Mouse (Mus musculus): ENCODE results near the gene Terb2. TPM values are rescaled to one million over a fixed set of nuclear protein-coding genes. Genes with fewer than 3 reads are reported as not detected.

Terb2 gene
- total RNA-seq (2012; rRNA removed), result not detected in 2 replicates
- not detected for polyA plus RNA-seq (2012; ENCODE audit: insufficient read depth in 1 of 2, insufficient read length in 2 of 2, low read depth in 1 of 2, low replicate concordance in 2 of 2, missing spikeins in 1 of 2)

GRCm38 (mm10) chr2:122186106-122186505 is at the start of gene Terb2, which contains the start of gene Patl2:
Gene Terb2 (plus strand): TSS chr2:122186272.
Gene Patl2 (minus strand): TSS chr2:122186189.
- peaks cover 0 to 2% of the 10 kb centered on the region in 2 experiments; a peak in 2 of 4 replicates for H3K27me3 ChIP-seq (ENCODE audit: control insufficient read depth in 1 of 2, insufficient read depth in 2 of 2, low read length in 2 of 2)
- no peaks in the 10 kb centered on the region for H3K9me3 ChIP-seq (replicated peaks; ENCODE audit: insufficient read depth, low read length)
- no peaks in the 10 kb centered on the region for H3K79me2 ChIP-seq (ENCODE audit: control insufficient read depth, insufficient read depth, low read length, poor library complexity)
- TF ChIP-seq HCFC1 (IDR thresholded peaks at IDR 0.05; ENCODE audit: low read depth, low read length) (no peak), ZC3H11A (IDR thresholded peaks at IDR 0.05; ENCODE audit: low read depth, low read length) (no peak), SMC3 (IDR thresholded peaks at IDR 0.05; ENCODE audit: low read depth, low read length) (no peak), USF1 (IDR thresholded peaks at IDR 0.05; ENCODE audit: low read depth, low read length) (no peak), E2F4 (IDR thresholded peaks at IDR 0.05; ENCODE audit: borderline replicate concordance, low read depth, low read length) (no peak), USF2 (IDR thresholded peaks at IDR 0.05; ENCODE audit: borderline replicate concordance in 1 of 2, insufficient read depth in 1 of 2, low read depth in 1 of 2, low read length in 2 of 2) (no peak), ELF1 (IDR thresholded peaks at IDR 0.05; ENCODE audit: low read depth, low read length) (no peak), EP300 (IDR thresholded peaks at IDR 0.05; ENCODE audit: low read depth in 1 of 2, low read length in 2 of 2) (no peak), TCF12 (IDR thresholded peaks at IDR 0.05; ENCODE audit: low read depth, low read length) (no peak), GATA1 (IDR thresholded peaks at IDR 0.05; ENCODE audit: low read depth, low read length) (no peak), POLR2AphosphoS2 (IDR thresholded peaks at IDR 0.05; ENCODE audit: low read length) (no peak), CTCF (IDR thresholded peaks at IDR 0.05 in 2 of 3, conservative IDR thresholded peaks at IDR 0.05 in 1 of 3; ENCODE audit: control insufficient read depth in 1 of 3, insufficient read depth in 1 of 3, low read depth in 2 of 3, low read length in 3 of 3, poor library complexity in 1 of 3, severe bottlenecking in 1 of 3) (no peak), MAX (IDR thresholded peaks at IDR 0.05; ENCODE audit: low read length) (no peak), ZKSCAN1 (IDR thresholded peaks at IDR 0.05; ENCODE audit: low read depth, low read length) (no peak)
- H3K4me1 ChIP-seq (ENCODE audit: control insufficient read depth in 1 of 2, insufficient read depth in 2 of 2, low read length in 2 of 2), result peaks cover 5% of the 10 kb centered on the region in 2 experiments; a peak in 3 of 4 replicates
- no peak within 1 kb of the TSS for H3K4me3 ChIP-seq (ENCODE audit: control insufficient read depth in 1 of 2, insufficient read depth in 1 of 2, low read depth in 2 of 2, low read length in 2 of 2)
- DNase-seq (ENCODE audit: low read depth, low spot score), result no peak
- peaks cover 0 to 3% of the 10 kb centered on the region in 2 experiments; a peak in 2 of 4 replicates for H3K36me3 ChIP-seq (ENCODE audit: control insufficient read depth in 1 of 2, insufficient read depth in 2 of 2, low read length in 2 of 2)
- H3K27ac ChIP-seq (ENCODE audit: control insufficient read depth, low read depth, low read length), result no peak within 1 kb of the TSS
- H3K9ac ChIP-seq (ENCODE audit: control insufficient read depth, low read depth, low read length, poor library complexity, severe bottlenecking), result no peak within 1 kb of the TSS

GRCm38 (mm10) chr2:122137839-122138465 is 48.1 kb upstream of the Terb2 start:
- peak overlapping the region; percentile 44 for H3K27ac ChIP-seq (ENCODE audit: control insufficient read depth, low read depth, low read length)
- H3K9ac ChIP-seq (ENCODE audit: control insufficient read depth, low read depth, low read length, poor library complexity, severe bottlenecking), result no peak overlapping the region

More at GRCm38 (mm10) chr2:122137839-122138465, 48.1 kb upstream of the Terb2 start:
- Histone ChIP-seq H3K4me3 (ENCODE audit: control insufficient read depth in 1 of 2, insufficient read depth in 1 of 2, low read depth in 2 of 2, low read length in 2 of 2) (no peak overlapping the region), H3K4me1 (ENCODE audit: control insufficient read depth in 1 of 2, insufficient read depth in 2 of 2, low read length in 2 of 2) (peaks cover 18 to 24% of the 10 kb centered on the region in 2 experiments), H3K79me2 (ENCODE audit: control insufficient read depth, insufficient read depth, low read length, poor library complexity) (no peaks in the 10 kb centered on the region), H3K36me3 (ENCODE audit: control insufficient read depth in 1 of 2, insufficient read depth in 2 of 2, low read length in 2 of 2) (peaks cover 0 to 25% of the 10 kb centered on the region in 2 experiments; a peak in 2 of 4 replicates), H3K9me3 (replicated peaks; ENCODE audit: insufficient read depth, low read length) (no peaks in the 10 kb centered on the region), H3K27me3 (ENCODE audit: control insufficient read depth in 1 of 2, insufficient read depth in 2 of 2, low read length in 2 of 2) (no peaks in the 10 kb centered on the region)
- DNase-seq (ENCODE audit: low read depth, low spot score), result peak; percentile 87
- TF ChIP-seq MAFK (IDR thresholded peaks at IDR 0.05; ENCODE audit: borderline replicate concordance, low read depth, low read length), result peak; percentile 45; the same call in 1 of the 2 replicates
- no peak for TF ChIP-seq NRF1 (IDR thresholded peaks at IDR 0.05; ENCODE audit: insufficient read depth, low read depth, low read length, poor library complexity, severe bottlenecking)
- no peak for TF ChIP-seq RAD21 (IDR thresholded peaks at IDR 0.05; ENCODE audit: low read depth, low read length)
- TF ChIP-seq RCOR1 (IDR thresholded peaks at IDR 0.05; ENCODE audit: low read depth, low read length), result peak; percentile 94
- no peak for TF ChIP-seq CHD2 (IDR thresholded peaks at IDR 0.05; ENCODE audit: low read length)
- no peak for TF ChIP-seq MAX (IDR thresholded peaks at IDR 0.05; ENCODE audit: low read length)
- TF ChIP-seq TAL1 (IDR thresholded peaks at IDR 0.05; ENCODE audit: low read length), result peak; percentile 92
- peak; percentile 58; the same call in 1 of the 2 replicates for TF ChIP-seq USF1 (IDR thresholded peaks at IDR 0.05; ENCODE audit: low read depth, low read length)
- peak; percentile 68 for TF ChIP-seq MYB (IDR thresholded peaks at IDR 0.05; ENCODE audit: low read depth, low read length)
- no peak for TF ChIP-seq POLR2A (IDR thresholded peaks at IDR 0.05; ENCODE audit: control insufficient read depth in 1 of 2, insufficient read depth in 1 of 2, low read depth in 1 of 2, low read length in 2 of 2, poor library complexity in 1 of 2)
- TF ChIP-seq TCF12 (IDR thresholded peaks at IDR 0.05; ENCODE audit: low read depth, low read length), result peak; percentile 92
- TF ChIP-seq EP300 (IDR thresholded peaks at IDR 0.05; ENCODE audit: low read depth in 1 of 2, low read length in 2 of 2), result peak; percentile 86 to 88
- no peak for TF ChIP-seq CHD1 (IDR thresholded peaks at IDR 0.05; ENCODE audit: low read depth, low read length)
- TF ChIP-seq ETS1 (IDR thresholded peaks at IDR 0.05; ENCODE audit: low read depth, low read length), result peak; percentile 89
- TF ChIP-seq GATA1 (IDR thresholded peaks at IDR 0.05; ENCODE audit: low read depth, low read length), result peak; percentile 91
- TF ChIP-seq SIN3A (IDR thresholded peaks at IDR 0.05; ENCODE audit: low read length), result peak; percentile 86
- peak; percentile 40; the same call in 1 of the 2 replicates for TF ChIP-seq BHLHE40 (IDR thresholded peaks at IDR 0.05; ENCODE audit: borderline replicate concordance, low read depth, low read length)

Measured in MEL (cell line).